Mouse (Mus musculus): ENCODE measurements at regions not wholly inside any gene's neighbourhood (a gene's known extent, or its start where the extent isn't known, plus 50 kb on each side); places are given as distances from the start of the nearest gene placed in this dataset.

- H3K4me1 ChIP-seq (ENCODE audit: control insufficient read depth, insufficient read depth, low read length): no peaks in the 10 kb centered on the region
- WGBS: 84% methylated on average over 6 of the region's 6 CpGs
- TF ChIP-seq CTCF (IDR thresholded peaks at IDR 0.05; ENCODE audit: control insufficient read depth, insufficient read depth, low read length) (no peak), POLR2A (IDR thresholded peaks at IDR 0.05; ENCODE audit: borderline replicate concordance, control insufficient read depth, low read depth, low read length) (no peak)
- no peak overlapping the region for H3K4me3 ChIP-seq (replicated peaks; ENCODE audit: control insufficient read depth, low read depth, low read length)
- H3K27ac ChIP-seq (ENCODE audit: control insufficient read depth, insufficient read depth, low read depth, low read length, poor library complexity): no peak overlapping the region
These were observed 134.2 kb upstream of the Tbx18 start for GRCm38 (mm10) chr9:87865236-87865635.

DNA sequence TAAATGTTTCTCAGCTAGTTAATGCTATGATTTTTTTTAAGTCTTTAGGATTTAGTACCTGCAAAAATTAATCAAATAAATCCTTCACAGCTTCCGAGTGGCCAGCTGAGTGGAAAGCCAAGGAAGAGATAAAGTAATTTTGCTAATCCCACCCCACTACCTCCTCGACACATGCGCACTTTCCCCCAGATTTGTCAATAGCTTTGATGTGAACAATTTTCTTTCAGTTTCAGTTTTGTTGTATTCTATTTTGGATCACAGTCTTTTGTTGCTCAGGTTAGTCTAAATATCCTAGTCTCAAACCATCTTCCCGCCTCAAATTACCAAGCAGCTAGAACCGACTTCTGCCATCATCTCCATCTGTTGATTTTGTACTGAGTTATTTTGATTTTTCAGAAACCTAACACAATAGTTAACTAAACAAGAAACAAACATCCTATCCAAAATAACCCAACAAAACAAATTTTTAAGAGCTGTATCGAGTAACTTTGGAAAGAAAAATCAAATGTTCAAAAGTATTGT is 141.4 kb upstream of the Tbx18 start:
- Histone ChIP-seq H3K4me1 (ENCODE audit: control insufficient read depth, insufficient read depth, low read length) (no peaks in the 10 kb centered on the region), H3K4me3 (replicated peaks; ENCODE audit: control insufficient read depth, low read depth, low read length) (no peak overlapping the region), H3K27ac (ENCODE audit: control insufficient read depth, insufficient read depth, low read depth, low read length, poor library complexity) (no peak overlapping the region)
- 81% methylated on average over 6 of the region's 6 CpGs for WGBS
- TF ChIP-seq CTCF (IDR thresholded peaks at IDR 0.05; ENCODE audit: control insufficient read depth, insufficient read depth, low read length): no peak
- TF ChIP-seq POLR2A (IDR thresholded peaks at IDR 0.05; ENCODE audit: borderline replicate concordance, control insufficient read depth, low read depth, low read length): no peak

DNA sequence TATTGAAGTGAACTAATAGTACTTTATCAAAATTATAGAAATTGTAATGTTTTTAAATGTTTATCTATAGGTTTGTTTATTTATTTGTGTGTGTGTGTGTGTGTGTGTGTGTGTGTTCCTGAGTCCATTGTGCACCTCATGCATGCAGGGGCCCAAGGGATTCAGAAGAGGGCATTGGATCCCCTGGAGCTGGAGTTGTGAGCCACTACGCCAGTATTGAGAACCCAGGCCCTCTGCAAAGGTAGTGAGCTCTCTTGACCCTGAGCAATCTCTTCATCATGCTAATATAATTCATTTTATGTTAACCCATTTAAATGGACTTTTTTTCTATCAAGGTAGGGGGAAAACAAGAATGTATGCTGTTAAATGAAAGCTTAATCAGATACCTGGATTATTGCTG is 151.5 kb upstream of the Tbx18 start:
- Histone ChIP-seq H3K4me3 (replicated peaks; ENCODE audit: control insufficient read depth, low read depth, low read length) (no peak overlapping the region), H3K4me1 (ENCODE audit: control insufficient read depth, insufficient read depth, low read length) (no peaks in the 10 kb centered on the region), H3K27ac (ENCODE audit: control insufficient read depth, insufficient read depth, low read depth, low read length, poor library complexity) (no peak overlapping the region)
- no peak for TF ChIP-seq CTCF (IDR thresholded peaks at IDR 0.05; ENCODE audit: control insufficient read depth, insufficient read depth, low read length)
- TF ChIP-seq POLR2A (IDR thresholded peaks at IDR 0.05; ENCODE audit: borderline replicate concordance, control insufficient read depth, low read depth, low read length): no peak
- 73% methylated on average over 1 of the region's 1 CpGs for WGBS

DNA sequence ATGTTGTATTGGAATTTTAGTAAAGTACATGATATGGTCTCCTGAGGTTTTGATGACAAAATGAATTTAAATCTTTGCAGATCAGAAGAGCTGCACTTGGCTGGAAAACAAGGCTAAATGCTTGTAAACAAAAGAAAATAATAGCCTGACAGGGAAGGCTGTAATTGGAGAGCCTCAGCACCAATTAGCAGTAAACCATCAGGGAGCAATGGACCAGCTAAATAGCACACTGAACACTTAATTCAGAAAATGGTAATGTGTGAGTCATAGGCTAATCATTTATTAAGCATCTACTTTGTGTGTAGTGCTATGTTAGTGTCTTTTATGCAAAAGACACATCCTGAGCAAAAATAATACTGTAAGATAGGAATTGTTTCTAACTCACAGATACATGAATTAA is 152.0 kb upstream of the Tbx18 start:
- no peak for TF ChIP-seq CTCF (IDR thresholded peaks at IDR 0.05; ENCODE audit: control insufficient read depth, insufficient read depth, low read length)
- TF ChIP-seq POLR2A (IDR thresholded peaks at IDR 0.05; ENCODE audit: borderline replicate concordance, control insufficient read depth, low read depth, low read length): no peak
- Histone ChIP-seq H3K4me1 (ENCODE audit: control insufficient read depth, insufficient read depth, low read length) (no peaks in the 10 kb centered on the region), H3K4me3 (replicated peaks; ENCODE audit: control insufficient read depth, low read depth, low read length) (no peak overlapping the region), H3K27ac (ENCODE audit: control insufficient read depth, insufficient read depth, low read depth, low read length, poor library complexity) (no peak overlapping the region)

DNA sequence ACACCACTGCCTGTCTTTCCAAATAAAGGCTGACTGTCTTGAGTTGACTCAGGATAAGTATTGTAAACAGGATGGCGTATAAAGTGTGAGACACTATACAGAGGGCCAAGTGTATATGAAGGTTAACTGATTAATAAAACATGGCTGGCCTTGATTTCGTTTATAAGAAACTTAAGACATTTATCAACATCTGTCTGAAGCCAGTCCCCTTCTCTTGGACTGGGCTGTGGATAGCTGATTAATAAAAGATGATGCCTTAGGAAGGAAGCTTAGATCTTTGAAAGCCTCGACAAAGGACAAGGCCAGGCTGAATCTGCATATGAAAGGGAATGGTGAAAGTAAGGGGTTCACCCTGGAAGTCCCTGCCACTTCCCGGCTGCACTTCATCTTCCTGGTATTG is 163.0 kb upstream of the Tbx18 start:
- no peak for TF ChIP-seq CTCF (IDR thresholded peaks at IDR 0.05; ENCODE audit: control insufficient read depth, insufficient read depth, low read length)
- TF ChIP-seq POLR2A (IDR thresholded peaks at IDR 0.05; ENCODE audit: borderline replicate concordance, control insufficient read depth, low read depth, low read length): no peak
- no peak overlapping the region for H3K4me3 ChIP-seq (replicated peaks; ENCODE audit: control insufficient read depth, low read depth, low read length)
- WGBS: 57% methylated on average over 4 of the region's 4 CpGs
- no peaks in the 10 kb centered on the region for H3K4me1 ChIP-seq (ENCODE audit: control insufficient read depth, insufficient read depth, low read length)
- H3K27ac ChIP-seq (ENCODE audit: control insufficient read depth, insufficient read depth, low read depth, low read length, poor library complexity): no peak overlapping the region

DNA sequence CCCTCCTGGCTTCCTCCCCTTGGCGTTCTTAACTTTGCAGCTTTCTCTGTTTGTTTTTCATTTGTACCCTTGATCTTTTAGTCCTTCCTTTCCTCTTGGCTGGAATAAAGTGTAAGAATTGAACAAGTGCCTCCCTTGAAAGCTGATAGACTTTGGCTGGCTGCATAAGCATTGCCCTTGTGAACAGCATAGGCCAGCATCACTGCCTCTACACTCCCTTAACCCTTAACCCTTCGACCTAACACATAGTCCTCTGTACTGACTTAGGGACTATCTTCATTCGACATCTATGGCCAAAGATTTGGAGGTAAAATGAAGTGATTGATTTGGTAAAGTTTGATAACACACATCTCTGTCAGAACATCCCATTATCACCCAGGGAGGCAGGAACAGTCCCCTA is 163.5 kb upstream of the Tbx18 start:
- H3K27ac ChIP-seq (ENCODE audit: control insufficient read depth, insufficient read depth, low read depth, low read length, poor library complexity): no peak overlapping the region
- no peaks in the 10 kb centered on the region for H3K4me1 ChIP-seq (ENCODE audit: control insufficient read depth, insufficient read depth, low read length)
- no peak overlapping the region for H3K4me3 ChIP-seq (replicated peaks; ENCODE audit: control insufficient read depth, low read depth, low read length)
- 59% methylated on average over 3 of the region's 3 CpGs for WGBS
- TF ChIP-seq CTCF (IDR thresholded peaks at IDR 0.05; ENCODE audit: control insufficient read depth, insufficient read depth, low read length) (no peak), POLR2A (IDR thresholded peaks at IDR 0.05; ENCODE audit: borderline replicate concordance, control insufficient read depth, low read depth, low read length) (no peak)

DNA sequence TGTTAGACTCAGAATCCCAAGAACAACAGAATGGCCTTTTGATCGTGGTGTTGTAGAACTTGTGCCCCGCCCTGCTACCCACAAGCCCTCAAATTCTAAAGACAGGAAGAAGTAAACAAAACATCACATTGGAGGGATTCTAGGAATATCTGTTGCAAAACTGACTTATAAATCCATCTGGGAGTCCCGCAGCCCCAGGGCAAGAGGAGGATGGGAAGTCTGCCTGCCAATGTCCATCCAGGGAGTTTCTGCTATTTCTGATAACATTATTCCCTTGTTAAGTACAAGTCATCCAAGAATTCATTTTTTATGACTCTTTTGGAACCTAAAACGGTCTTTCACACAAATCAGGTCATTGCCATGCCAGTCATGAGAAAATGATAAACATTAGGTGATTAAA is 164.5 kb upstream of the Tbx18 start:
- Histone ChIP-seq H3K4me3 (replicated peaks; ENCODE audit: control insufficient read depth, low read depth, low read length) (no peak overlapping the region), H3K4me1 (ENCODE audit: control insufficient read depth, insufficient read depth, low read length) (no peaks in the 10 kb centered on the region), H3K27ac (ENCODE audit: control insufficient read depth, insufficient read depth, low read depth, low read length, poor library complexity) (no peak overlapping the region)
- no peak for TF ChIP-seq CTCF (IDR thresholded peaks at IDR 0.05; ENCODE audit: control insufficient read depth, insufficient read depth, low read length)
- no peak for TF ChIP-seq POLR2A (IDR thresholded peaks at IDR 0.05; ENCODE audit: borderline replicate concordance, control insufficient read depth, low read depth, low read length)
- 64% methylated on average over 4 of the region's 4 CpGs for WGBS

GRCm38 (mm10) chr9:87897336-87897735 is 166.3 kb upstream of the Tbx18 start:
- TF ChIP-seq POLR2A (IDR thresholded peaks at IDR 0.05; ENCODE audit: borderline replicate concordance, control insufficient read depth, low read depth, low read length) (no peak), CTCF (IDR thresholded peaks at IDR 0.05; ENCODE audit: control insufficient read depth, insufficient read depth, low read length) (no peak)
- no peak overlapping the region for H3K4me3 ChIP-seq (replicated peaks; ENCODE audit: control insufficient read depth, low read depth, low read length)
- H3K27ac ChIP-seq (ENCODE audit: control insufficient read depth, insufficient read depth, low read depth, low read length, poor library complexity): no peak overlapping the region
- no peaks in the 10 kb centered on the region for H3K4me1 ChIP-seq (ENCODE audit: control insufficient read depth, insufficient read depth, low read length)
- 61% methylated on average over 3 of the region's 3 CpGs for WGBS

DNA sequence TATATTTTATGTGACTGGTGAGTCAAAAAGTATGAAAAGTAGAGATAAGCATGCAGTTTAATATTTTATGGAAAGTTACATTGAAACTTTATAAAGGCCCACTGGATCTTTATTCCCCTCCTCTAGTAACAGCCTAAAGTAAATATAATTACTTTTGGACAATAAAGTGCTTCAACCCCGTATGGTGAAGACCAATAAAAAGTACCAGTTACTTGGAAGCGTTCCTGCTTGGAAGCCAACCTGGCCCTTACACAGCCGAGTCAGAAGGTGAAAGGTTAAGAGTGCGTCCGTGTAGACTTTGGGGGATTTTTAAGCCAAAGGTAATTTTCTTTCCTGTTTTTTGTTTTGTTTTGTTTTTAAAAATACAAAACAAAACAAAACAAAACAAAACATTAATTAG is 168.3 kb upstream of the Tbx18 start:
- Histone ChIP-seq H3K27ac (ENCODE audit: control insufficient read depth, insufficient read depth, low read depth, low read length, poor library complexity) (no peak overlapping the region), H3K4me3 (replicated peaks; ENCODE audit: control insufficient read depth, low read depth, low read length) (no peak overlapping the region), H3K4me1 (ENCODE audit: control insufficient read depth, insufficient read depth, low read length) (no peaks in the 10 kb centered on the region)
- TF ChIP-seq CTCF (IDR thresholded peaks at IDR 0.05; ENCODE audit: control insufficient read depth, insufficient read depth, low read length) (no peak), POLR2A (IDR thresholded peaks at IDR 0.05; ENCODE audit: borderline replicate concordance, control insufficient read depth, low read depth, low read length) (no peak)
- 80% methylated on average over 5 of the region's 5 CpGs for WGBS
